Mouse (Mus musculus) ES-Bruce4 (cell line): ENCODE data around the gene Pkn1. TPM values are rescaled to one million over a fixed set of nuclear protein-coding genes. Genes with fewer than 3 reads are reported as not detected.

Experiments used
- H3K27ac ChIP-seq: 2 replicates; pipeline ENCODE4 v1.5.1; 2012; ENCODE audit warnings: low read length, inconsistent platforms; ENCODE audit not compliant: insufficient read depth
- H3K27me3 ChIP-seq: 2 replicates; pipeline ENCODE4 v1.6.1; 2012; ENCODE audit warnings: mild to moderate bottlenecking, low read length, inconsistent platforms; ENCODE audit not compliant: control insufficient read depth, poor library complexity, insufficient read depth, severe bottlenecking
- H3K36me3 ChIP-seq: 2 replicates; pipeline ENCODE4 v1.6.1; 2012; ENCODE audit warnings: inconsistent platforms, mild to moderate bottlenecking, low read length, moderate library complexity; ENCODE audit not compliant: control insufficient read depth, poor library complexity, insufficient read depth, severe bottlenecking
- H3K4me1 ChIP-seq: one replicate; pipeline ENCODE4 v1.8.1; 2011; ENCODE audit warnings: low read length; ENCODE audit not compliant: control insufficient read depth, insufficient read depth
- H3K4me3 ChIP-seq: 2 replicates; pipeline ENCODE4 v1.5.1; 2011; ENCODE audit warnings: low read depth, mild to moderate bottlenecking, low read length
- H3K9ac ChIP-seq: 2 replicates; pipeline ENCODE4 v1.6.1; 2012; ENCODE audit warnings: low read depth, mild to moderate bottlenecking, inconsistent platforms; ENCODE audit not compliant: poor library complexity, severe bottlenecking
- H3K9me3 ChIP-seq: replicated peaks from 2 replicates; pipeline ENCODE4 v1.6.1; 2012; ENCODE audit warnings: mild to moderate bottlenecking, low read length, inconsistent platforms; ENCODE audit not compliant: control insufficient read depth, poor library complexity, insufficient read depth, severe bottlenecking
- CTCF ChIP-seq: IDR thresholded peaks from one replicate; pipeline ENCODE4 v1.8.1; 2011; ENCODE audit warnings: low read depth, low read length
- EP300 ChIP-seq: IDR thresholded peaks from 2 replicates; pipeline ENCODE4 v1.6.1; 2011; ENCODE audit warnings: low read depth, low read length; ENCODE audit not compliant: insufficient read depth
- POLR2A ChIP-seq: IDR thresholded peaks from one replicate; pipeline ENCODE4 v1.8.1; 2011; ENCODE audit warnings: low read length; ENCODE audit not compliant: insufficient read depth
- polyA plus RNA-seq: library from polyadenylated mRNA; stranded (reverse); fragments of >200 nt; gene quantifications from 2 replicates; pipeline ENCODE4 v1.2.4, GENCODE M21; 2011; ENCODE audit warnings: low read depth; ENCODE audit not compliant: missing spikeins, insufficient read depth, insufficient read length

Gene Pkn1
- polyA plus RNA-seq, 1 experiment, result 19.9 TPM

DNA sequence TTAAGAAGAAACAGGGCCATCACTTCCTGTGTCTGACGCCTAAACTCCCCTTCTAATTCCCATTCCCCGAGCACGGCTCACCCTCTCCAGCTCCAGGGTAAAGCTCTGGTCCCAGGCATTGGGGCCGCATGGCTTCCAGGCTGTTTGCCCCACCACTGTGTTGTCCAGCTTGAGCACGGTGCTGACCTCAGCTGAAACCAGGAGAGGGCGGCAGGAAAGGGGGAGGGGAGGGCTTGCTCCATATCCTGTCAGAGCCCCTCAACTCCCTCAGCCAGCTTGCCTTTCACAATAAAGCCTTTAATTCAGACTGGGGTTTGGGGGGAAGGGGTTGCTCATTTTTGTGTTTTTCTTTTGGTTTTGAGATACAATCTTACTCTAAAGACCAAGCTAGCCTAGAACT is 17.9 kb downstream of the Pkn1 start:
- H3K9me3 ChIP-seq, result no peaks in the 10 kb centered on the region
- H3K4me3 ChIP-seq, result no peak overlapping the region
- TF ChIP-seq POLR2A (no peak), CTCF (no peak), EP300 (no peak)
- H3K36me3 ChIP-seq, result no peaks in the 10 kb centered on the region
- no peaks in the 10 kb centered on the region for H3K27me3 ChIP-seq
- no peaks in the 10 kb centered on the region for H3K4me1 ChIP-seq
- H3K27ac ChIP-seq, result no peak overlapping the region
- H3K9ac ChIP-seq, result no peak overlapping the region

- H3K36me3 ChIP-seq, result no peaks in the 10 kb centered on the region
- no peak overlapping the region for H3K4me3 ChIP-seq
Observed at GRCm38 (mm10) chr8:83680603-83681002, 18.4 kb downstream of the Pkn1 start.

DNA sequence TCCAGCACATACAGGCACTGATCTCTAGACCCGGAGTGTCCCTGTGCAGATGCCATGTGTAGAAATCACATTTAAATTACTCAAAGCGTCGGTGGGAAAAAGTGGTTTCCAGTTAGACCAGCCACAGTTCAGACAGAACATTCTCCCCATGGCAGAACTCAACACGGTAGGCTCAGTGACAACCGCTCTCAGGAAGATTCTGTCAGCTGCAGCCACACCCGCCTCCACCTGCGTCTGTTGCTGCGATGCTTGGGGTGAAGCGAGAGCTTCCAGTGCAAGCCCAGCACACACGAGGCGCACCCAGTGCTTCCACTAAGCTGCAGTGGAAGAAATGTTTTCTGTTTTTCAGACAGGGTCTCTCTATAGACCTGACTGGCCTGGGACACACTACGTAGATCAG is 19.1 kb downstream of the Pkn1 start:
- H3K27ac ChIP-seq, result no peak overlapping the region
- H3K9ac ChIP-seq, result no peak overlapping the region
- H3K9me3 ChIP-seq, result no peaks in the 10 kb centered on the region
- H3K4me3 ChIP-seq, result no peak overlapping the region
- no peaks in the 10 kb centered on the region for H3K27me3 ChIP-seq
- TF ChIP-seq POLR2A (no peak), CTCF (no peak), EP300 (no peak)
- no peaks in the 10 kb centered on the region for H3K4me1 ChIP-seq
- H3K36me3 ChIP-seq, result no peaks in the 10 kb centered on the region

More at GRCm38 (mm10) chr8:83680603-83681002, 18.4 kb downstream of the Pkn1 start:
- Histone ChIP-seq H3K4me1 (no peaks in the 10 kb centered on the region), H3K27ac (no peak overlapping the region), H3K9me3 (no peaks in the 10 kb centered on the region), H3K27me3 (no peaks in the 10 kb centered on the region), H3K9ac (no peak overlapping the region)
- TF ChIP-seq POLR2A (no peak), EP300 (no peak), CTCF (no peak)

GRCm38 (mm10) chr8:83674497-83674896 is 24.5 kb downstream of the Pkn1 start:
- Histone ChIP-seq H3K9ac (no peak overlapping the region), H3K9me3 (no peaks in the 10 kb centered on the region), H3K36me3 (no peaks in the 10 kb centered on the region), H3K4me1 (no peaks in the 10 kb centered on the region), H3K4me3 (no peak overlapping the region), H3K27me3 (no peaks in the 10 kb centered on the region), H3K27ac (no peak overlapping the region)
- TF ChIP-seq EP300, result no peak
- TF ChIP-seq POLR2A, result no peak
- TF ChIP-seq CTCF, result no peak

DNA sequence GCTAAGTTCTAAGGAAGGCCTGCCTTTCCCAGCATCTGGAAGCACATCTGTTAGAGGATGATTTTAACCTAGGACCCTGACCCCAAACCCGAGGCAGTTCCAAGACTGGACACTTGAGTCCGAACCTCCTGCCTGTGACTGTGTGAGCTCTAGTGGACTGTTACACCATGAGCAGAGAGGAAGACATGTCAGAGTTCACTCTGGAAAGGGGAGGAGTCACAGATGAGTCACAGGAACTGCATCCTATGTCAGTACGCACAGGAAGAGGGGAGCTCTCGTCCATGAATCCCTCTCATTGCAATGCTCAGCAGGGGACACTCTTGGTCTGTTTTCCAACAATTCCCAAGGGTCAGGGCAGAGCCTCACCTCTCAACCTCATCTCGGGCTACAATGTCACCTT is 26.0 kb downstream of the Pkn1 start:
- TF ChIP-seq EP300 (no peak), CTCF (no peak), POLR2A (no peak)
- Histone ChIP-seq H3K4me3 (no peak overlapping the region), H3K27ac (no peak overlapping the region), H3K9me3 (no peaks in the 10 kb centered on the region), H3K27me3 (no peaks in the 10 kb centered on the region), H3K4me1 (no peaks in the 10 kb centered on the region), H3K9ac (no peak overlapping the region), H3K36me3 (no peaks in the 10 kb centered on the region)

DNA sequence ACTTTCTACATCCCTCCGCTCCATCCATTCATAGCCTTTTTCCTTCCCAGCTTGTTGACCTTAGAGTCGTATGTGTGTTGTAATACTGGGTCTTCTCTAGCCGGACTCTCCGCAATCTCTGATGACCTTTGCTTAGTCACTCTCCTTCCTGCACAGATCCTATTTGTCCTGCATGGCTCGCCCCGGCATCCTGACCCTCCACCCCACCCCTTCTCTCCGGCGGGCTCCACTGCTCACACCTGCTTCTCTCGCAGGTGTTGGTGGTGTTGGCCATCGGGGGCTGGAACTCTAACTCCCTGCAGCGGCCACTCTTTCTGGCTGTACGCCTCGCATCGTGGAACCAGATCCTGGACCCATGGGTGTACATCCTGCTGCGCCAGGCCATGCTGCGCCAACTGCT is 30.0 kb downstream of the Pkn1 start:
- Histone ChIP-seq H3K4me3 (no peak overlapping the region), H3K27me3 (no peaks in the 10 kb centered on the region), H3K36me3 (0 out of 2 replicates have a peak, but pooled peaks cover under 1% of the 10 kb centered on the region), H3K9ac (no peak overlapping the region), H3K9me3 (no peaks in the 10 kb centered on the region), H3K4me1 (no peaks in the 10 kb centered on the region), H3K27ac (no peak overlapping the region)
- TF ChIP-seq CTCF (no peak), POLR2A (no peak), EP300 (no peak)
